Mouse (Mus musculus) adrenal gland, postnatal 14 days (tissue): Measurements from ENCODE around the gene Pros1. TPM values are rescaled to one million over a fixed set of nuclear protein-coding genes. Genes with fewer than 3 reads are reported as not detected.

Source experiments
- DNase-seq: peaks from one replicate; pipeline ENCODE4 v3.0.0; 2021; ENCODE audit warnings: mixed read lengths
- long read RNA-seq, 2 experiments: library from polyadenylated mRNA; stranded (forward); transcript quantifications; one replicate each; pipeline ENCODE4 v2.0.0; 2021
- total RNA-seq: library from RNA; stranded (reverse); gene quantifications from 2 replicates; pipeline ENCODE4 v1.2.3, GENCODE M21; 2021

Pros1 gene
- 42.1 and 47.9 TPM in 2 replicates for total RNA-seq
- long read RNA-seq, experiment 1, transcript Pros1-201 (15 exons, 3,303 nt): major isoform, 80 of 85 reads
- long read RNA-seq, experiment 1, partial matches to known transcripts: 3 of 85 reads
- long read RNA-seq, experiment 1, other reads (novel, unspliced or antisense): 2 of 85 reads
- long read RNA-seq, experiment 2, transcript Pros1-201 (15 exons, 3,303 nt): major isoform, 55 of 59 reads
- long read RNA-seq, experiment 2, partial matches to known transcripts: 3 of 59 reads
- long read RNA-seq, experiment 2, other reads (novel, unspliced or antisense): 1 of 59 reads

DNA sequence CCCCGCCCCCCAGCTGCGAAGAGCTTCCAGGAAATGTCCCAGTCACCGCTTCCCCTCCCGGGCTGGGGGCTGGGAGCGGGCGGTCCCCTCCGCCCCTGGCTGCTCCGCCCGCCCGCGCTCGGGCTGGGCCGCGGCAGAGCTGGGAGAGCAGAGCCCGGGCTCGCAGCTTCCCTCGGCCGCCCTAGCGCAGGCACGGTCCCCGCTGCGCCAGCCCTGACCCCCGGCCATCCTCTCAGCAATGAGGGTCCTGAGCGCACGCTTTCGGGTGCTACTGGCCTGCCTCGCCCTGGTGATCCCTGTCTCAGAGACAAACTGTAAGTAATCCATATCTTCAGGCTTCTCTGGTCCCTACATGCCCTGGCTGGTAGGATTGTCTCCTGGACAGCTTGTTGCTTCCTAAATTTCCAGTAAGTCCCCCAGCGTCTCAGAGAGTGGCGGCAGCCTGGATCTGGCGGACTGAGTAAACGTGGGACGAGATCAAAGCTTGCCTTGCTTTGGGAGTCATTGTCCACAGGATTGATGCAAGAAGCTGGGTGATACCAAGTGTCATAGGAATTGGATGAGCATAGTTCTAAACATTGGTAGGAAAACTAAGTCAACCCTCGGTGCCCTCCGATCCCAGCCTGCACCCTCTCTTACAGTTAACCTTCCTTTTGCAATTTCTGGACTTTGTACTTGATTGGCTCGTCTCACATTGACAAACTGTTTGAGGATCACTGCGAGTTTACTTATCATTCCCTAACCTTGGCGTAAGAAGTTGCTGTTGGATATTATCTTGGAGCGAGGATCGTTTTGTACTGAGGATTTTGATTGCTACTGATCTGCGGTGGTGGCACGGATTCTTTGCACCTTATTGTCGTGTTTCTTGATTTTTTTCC lies at the start of gene Pros1:
Gene Pros1, plus strand, starts transcription at position 117 of the 878 bp plus-strand sequence.
- peak; percentile 82 for DNase-seq

- DNase-seq: no peak
Observed at GRCm38 (mm10) chr16:62804621-62805020, 49.5 kb upstream of the Pros1 start.

DNA sequence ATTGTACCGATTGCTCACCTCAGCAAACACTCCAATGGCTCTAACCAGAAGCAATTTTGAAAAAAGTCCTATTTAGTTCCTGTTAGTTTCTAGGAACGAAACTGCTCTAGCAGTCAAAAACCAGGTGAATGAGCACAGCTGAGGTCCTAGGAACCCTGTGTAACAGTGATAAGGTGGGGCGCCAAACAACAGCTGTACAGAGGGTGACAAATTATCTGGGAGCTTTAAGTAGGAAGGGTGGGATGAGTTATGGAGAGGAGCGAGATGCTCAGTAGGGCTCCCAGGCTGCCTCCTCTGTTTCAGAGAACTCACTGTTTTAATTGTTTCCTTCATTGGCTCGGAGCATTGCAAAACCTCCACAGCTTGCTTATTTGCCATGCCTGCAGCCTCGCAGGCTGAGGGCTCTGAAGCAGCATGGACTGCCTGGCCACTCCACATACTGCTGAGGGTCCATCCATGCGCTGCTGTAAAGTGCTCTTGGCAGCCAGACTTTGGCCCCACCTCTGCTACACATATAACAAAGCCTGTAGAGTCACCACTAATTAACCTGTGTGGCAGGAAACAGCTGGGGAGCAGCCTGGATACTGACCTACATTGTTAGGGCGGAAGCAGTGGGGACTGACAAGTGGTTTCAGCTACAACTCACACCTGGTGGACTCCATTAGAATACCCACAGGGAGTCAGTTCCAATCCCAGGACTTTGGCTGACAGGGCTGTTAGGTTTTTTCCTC lies 46.7 kb upstream of the Pros1 start:
- DNase-seq: no peak

- DNase-seq: no peak
Observed at GRCm38 (mm10) chr16:62810855-62811254, 43.3 kb upstream of the Pros1 start.

DNA sequence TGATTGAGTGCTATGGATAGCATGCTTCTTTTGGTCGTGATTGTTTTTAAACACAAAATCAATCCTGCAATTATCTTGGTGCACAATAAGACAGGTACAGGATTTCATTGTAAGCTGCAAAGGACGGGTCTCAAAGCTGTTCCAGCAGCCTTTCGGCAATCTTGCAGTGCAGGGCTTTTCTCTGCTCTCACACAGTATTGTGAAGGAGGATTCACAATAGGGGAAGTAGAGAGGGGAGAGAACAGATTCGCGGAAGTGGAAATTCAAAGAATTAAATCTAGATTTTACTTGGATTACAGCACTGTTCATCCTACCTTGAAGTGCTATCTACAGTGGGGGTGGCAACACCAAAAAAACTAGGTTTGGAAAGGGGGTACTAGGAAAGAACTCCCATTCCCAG lies 40.3 kb upstream of the Pros1 start:
- no peak for DNase-seq

DNA sequence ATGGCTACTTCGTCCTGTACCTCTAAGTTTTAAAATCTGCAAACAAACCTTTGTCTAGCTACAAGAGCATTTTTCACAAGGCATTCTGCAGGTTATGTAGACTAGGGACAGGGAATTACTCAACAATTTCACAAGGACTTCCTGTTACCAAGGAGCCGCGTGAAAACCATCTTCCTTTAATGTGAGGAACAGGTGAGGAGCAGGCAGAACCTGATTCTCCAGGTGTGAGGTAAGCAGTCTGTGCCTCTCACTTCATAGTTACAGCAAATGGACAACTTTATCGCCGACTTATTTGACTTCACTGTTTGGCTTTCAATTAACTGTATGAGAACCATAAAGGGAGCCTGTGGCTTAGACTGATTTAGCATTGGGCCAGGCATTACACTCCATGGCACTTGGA lies 39.6 kb upstream of the Pros1 start, which contains the start of gene Stx19:
Gene Stx19, plus strand, starts transcription at position 186 of the 400 bp plus-strand sequence.
- DNase-seq: no peak

GRCm38 (mm10) chr16:62822472-62822871 lies 31.6 kb upstream of the Pros1 start:
- DNase-seq: no peak

DNA sequence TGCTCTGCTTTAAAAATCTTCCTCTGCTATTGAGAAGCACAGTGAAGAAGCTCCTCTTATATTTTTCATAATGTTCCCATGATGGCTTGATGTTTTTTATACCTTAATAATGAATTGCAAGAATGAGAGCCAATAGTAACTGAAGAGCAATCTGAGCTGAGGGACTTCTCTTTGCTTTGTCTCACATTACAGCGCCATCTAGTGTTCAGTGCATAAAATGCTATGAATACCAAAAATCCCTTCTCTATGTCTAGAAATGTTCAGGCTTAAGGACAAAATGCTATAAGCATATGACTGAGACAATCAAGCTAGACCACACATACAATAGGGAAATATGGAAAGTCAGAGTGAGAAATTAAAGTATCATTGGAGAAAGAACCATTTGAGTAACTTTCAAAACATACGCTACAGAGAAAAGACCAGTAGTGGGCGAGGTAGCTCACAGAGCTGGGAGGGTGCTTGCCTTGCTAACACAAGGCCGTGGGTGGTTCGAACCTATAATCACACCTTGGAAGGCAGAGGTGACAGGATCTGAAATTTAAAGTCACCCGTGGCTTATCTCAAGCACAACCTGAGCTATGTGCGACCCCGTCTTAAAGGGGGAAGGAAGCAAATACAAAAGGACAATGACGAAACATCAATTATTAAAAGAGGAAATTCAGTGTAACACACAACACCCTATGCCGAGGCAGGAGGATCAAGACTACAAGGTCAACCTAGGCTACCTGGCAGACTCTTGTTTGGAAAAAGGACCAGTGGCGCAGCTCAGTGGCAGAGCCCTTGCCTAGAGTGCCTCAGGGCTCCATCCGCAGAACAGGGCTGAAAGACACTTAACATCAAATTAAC lies 27.7 kb upstream of the Pros1 start:
- peak; percentile 9 for DNase-seq

- DNase-seq: no peak
Observed at GRCm38 (mm10) chr16:62832027-62832426, 22.1 kb upstream of the Pros1 start.

DNA sequence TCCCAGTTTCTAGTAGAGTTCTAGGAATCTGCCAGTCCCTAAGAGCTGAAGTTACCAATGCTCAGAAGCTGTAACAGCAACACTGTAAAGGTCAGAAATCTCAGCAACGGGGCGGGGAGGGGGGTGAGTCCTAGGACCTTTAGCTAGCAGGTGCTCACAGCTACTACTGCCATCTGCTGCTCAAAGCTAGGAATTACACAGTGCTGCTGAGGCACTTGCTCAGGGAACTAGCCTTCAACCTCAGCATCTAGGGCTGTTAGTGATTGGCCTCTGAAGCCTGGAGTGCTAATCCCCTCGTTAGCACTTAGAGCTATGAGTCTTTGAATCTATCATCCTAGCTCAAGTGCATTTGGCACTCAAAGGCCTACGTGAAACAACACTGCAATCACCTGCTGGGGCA lies 21.6 kb upstream of the Pros1 start:
- peak; percentile 67 for DNase-seq

DNA sequence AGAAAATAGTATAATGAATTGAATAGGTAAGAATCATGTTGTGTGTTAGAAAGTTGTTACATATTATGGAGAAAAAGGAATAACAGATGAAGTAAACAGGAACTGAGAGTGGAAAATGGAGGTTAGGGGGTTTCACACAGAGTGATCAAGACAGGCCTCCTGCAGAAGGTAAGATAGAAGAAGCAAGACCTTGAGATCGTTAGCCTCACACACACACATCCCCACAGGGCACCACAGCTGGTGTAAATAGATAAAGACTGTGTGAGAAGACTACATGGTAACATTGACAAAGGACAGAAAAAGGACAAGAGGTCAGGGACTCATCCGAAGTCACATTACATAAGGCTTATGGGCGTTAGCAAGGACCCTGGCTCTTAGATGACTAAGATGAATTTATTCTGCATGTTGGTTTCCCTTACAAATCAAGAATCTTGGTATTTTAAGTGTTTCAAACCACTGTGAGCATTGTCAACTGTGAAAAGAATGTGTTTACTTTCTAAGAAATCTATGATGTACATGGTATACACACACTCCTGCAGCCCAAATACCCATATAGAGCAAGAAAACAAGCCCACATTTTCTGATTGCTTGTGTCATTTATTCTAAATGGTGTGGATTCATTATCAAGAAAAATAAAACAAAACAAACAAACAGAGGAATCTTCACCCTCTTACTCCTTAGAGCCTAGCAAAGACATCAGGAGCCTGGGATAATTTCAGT lies 19.9 kb upstream of the Pros1 start:
- no peak for DNase-seq

- no peak for DNase-seq
Observed at GRCm38 (mm10) chr16:62845341-62845740, 8.8 kb upstream of the Pros1 start.

DNA sequence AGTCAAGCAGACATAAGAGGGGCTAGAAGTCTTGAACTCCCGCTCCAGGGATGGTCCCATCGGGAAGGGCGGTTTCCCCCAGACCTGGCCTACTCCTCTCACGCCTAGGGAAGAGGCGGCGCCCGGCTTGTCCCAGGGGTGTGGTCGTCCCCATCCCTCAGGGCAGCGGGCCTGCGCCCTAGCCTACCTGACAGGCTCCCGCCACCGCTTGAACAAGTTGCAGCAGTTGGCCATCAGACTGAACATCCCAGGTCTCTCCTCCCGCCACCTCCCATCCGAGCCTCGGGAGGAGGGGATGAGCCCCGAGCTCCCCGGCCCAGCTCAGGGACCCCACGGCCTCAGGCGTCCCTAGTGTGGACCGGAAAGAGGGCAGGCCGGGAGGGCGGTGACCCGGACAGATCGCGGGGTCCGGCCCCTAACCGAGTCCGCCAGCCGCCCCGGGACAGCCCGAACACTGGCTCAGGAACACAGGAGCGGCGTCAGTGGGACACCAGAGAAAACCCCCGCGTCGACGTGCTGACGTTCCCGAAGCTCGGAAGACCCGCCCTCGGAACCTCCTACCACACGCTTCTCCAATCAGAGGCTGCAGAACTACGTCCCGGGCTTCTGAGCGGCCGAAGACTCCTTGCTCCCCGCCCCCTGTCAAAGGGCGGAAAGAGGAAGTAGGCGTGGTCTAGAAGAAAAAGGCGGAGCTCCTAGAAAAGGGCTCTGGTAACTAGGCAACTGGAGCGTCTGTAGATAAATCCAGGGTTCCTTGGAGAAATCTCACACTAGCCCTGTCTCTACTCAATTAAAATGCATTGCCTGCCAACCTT lies 7.4 kb upstream of the Pros1 start, which contains the start of gene Arl13b:
Gene Arl13b, minus strand, starts transcription at position 543 of the 815 bp plus-strand sequence.
- DNase-seq: peak; percentile 96

DNA sequence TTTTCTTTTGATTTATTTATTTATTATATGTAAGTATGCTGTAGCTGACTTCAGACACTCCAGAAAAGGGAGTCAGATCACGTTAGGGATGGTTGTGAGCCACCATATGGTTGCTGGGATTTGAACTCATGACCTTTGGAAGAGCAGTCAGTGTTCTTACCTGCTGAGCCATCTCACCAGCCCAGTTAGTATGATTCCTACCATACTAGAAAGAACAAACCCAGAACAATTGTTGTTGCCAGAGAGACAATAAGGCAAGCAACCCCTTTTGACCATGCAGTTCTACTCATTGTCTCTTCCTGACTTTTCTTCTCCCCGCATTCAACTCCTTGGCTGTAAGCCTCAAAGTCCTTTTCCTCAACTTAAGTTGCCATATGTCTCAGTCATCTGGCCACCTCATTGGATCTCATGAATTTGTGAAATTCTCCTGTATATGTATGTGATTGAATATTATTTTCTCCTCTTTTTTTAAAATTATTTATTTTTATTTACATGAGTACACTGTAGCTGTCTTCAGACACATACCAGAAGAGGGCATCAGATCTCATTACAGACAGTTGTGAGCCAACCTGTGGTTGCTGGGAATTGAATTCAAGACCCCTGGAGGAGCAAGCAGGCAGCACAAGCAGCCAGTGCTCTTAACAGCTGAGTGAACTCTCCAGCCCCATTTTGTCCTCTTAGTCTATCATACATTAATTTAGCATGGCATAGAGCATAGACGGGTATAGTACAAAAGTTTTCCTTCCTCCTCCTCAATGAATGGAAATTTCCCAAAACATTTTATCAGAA lies 1.4 kb upstream of the Pros1 start:
- no peak for DNase-seq

DNA sequence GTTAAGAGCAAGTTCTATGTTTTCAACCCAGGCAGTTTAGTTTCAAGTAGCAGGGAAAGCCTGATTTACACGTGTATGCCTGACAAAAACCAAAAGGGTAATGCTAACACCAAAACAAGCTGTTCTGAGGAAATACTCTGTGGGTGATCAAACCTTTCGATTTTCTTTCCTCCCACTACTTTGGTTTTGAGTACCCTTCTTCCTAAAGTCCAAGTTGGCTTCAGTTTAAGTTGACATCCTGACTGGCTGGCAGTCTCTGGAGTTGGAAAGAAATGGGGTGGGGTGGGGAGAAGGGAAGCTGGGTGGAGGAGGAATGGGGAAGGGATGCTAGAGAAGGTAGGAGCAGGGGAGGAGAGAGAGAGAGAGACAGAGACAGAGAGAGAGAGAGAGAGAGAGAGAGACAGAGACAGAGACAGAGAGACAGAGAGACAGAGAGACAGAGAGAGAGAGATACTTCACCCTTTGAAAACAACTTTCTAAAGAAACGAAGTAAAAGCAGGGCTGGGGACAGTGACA lies 438 bp upstream of the Pros1 start:
- no peak for DNase-seq

GRCm38 (mm10) chr16:62855385-62855784 lies 1.3 kb downstream of the Pros1 start:
- DNase-seq: peak; percentile 34

- DNase-seq: no peak
Observed at GRCm38 (mm10) chr16:62856273-62856672, 2.2 kb downstream of the Pros1 start.

- no peak for DNase-seq
Observed at GRCm38 (mm10) chr16:62857498-62857897, 3.4 kb downstream of the Pros1 start.

DNA sequence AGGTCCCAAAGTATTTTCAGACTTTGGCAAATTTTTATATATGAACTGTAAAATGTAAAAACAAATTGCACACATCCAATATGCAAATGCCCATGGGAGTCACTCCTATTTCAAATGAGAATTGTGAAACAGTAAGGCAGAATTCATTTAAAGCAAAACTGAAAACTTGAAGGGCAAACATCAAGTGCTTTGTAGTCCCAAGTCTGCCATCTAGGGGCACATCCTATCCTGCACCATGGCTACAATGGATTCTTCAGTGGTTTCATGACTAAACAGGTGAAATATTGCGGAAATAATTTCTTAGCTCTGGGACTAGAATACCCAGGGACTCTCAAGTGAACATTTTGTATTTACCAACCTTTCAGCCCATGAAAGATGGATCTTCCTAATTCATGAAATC lies 3.9 kb downstream of the Pros1 start:
- peak; percentile 45 for DNase-seq
